Mouse (Mus musculus) lung, postnatal 0 days (tissue): ENCODE data around the gene Pdzrn4. TPM values are rescaled to one million over a fixed set of nuclear protein-coding genes. Genes with fewer than 3 reads are reported as not detected.

Experiments
- ATAC-seq: fragments of 200-750 bp; cut with Nextera tagmentation; 2 replicates; pipeline ENCODE4 v1.8.0; 2017; ENCODE audit warnings: moderate library complexity
- DNase-seq: peaks from one replicate; pipeline ENCODE4 v3.0.0-alpha.2; 2016; ENCODE audit warnings: low spot score
- H3K27ac ChIP-seq: fragments of 300-500 bp; sonication (generic); 2 replicates; pipeline ENCODE4 v1.5.1; 2014; ENCODE audit warnings: antibody characterized with exemption, mild to moderate bottlenecking, low read length, mixed read lengths
- H3K27me3 ChIP-seq: fragments of 300-500 bp; sonication (generic); replicated peaks from 2 replicates; pipeline ENCODE4 v1.6.1; 2014; ENCODE audit warnings: low read length, mixed read lengths; ENCODE audit not compliant: insufficient read depth
- H3K36me3 ChIP-seq: fragments of 300-500 bp; sonication (generic); 2 replicates; pipeline ENCODE4 v1.6.1; 2014; ENCODE audit warnings: low read length, mixed read lengths; ENCODE audit not compliant: insufficient read depth
- H3K4me1 ChIP-seq: fragments of 300-500 bp; sonication (generic); 2 replicates; pipeline ENCODE4 v1.6.1; 2014; ENCODE audit warnings: antibody characterized with exemption, low read depth, low read length, mixed read lengths; ENCODE audit not compliant: insufficient read depth
- H3K4me2 ChIP-seq: fragments of 300-500 bp; sonication (generic); replicated peaks from 2 replicates; pipeline ENCODE4 v1.6.1; 2014; ENCODE audit warnings: low read depth, mild to moderate bottlenecking, low read length, moderate library complexity, mixed read lengths
- H3K4me3 ChIP-seq: fragments of 300-500 bp; sonication (generic); 2 replicates; pipeline ENCODE4 v1.5.1; 2014; ENCODE audit warnings: low read depth, low read length
- H3K9ac ChIP-seq: fragments of 300-500 bp; sonication (generic); replicated peaks from 2 replicates; pipeline ENCODE4 v1.6.1; 2014; ENCODE audit warnings: low read depth, mild to moderate bottlenecking
- H3K9me3 ChIP-seq: fragments of 300-500 bp; sonication (generic); 2 replicates; pipeline ENCODE4 v1.6.1; 2016; ENCODE audit warnings: low read length, mixed read lengths
- CTCF ChIP-seq: IDR thresholded peaks from 2 replicates; pipeline ENCODE4 v1.5.1; 2016; ENCODE audit warnings: antibody characterized with exemption, mild to moderate bottlenecking
- EP300 ChIP-seq: IDR thresholded peaks from 2 replicates; pipeline ENCODE4 v1.6.1; 2016; ENCODE audit warnings: antibody characterized with exemption, mild to moderate bottlenecking, control low read depth
- WGBS: fragments of 180-500 bp; shearing (Covaris S2); extraction: QIAGEN DNeasy Blood & Tissue Kit; methylation state at CpG from one replicate; pipeline ENCODE4 v1.1.7; 2014; 5-methylcytosine and 5-hydroxymethylcytosine counted together
- polyA plus RNA-seq: library from polyadenylated mRNA; unstranded; fragments of >200 nt; fragmentation: Nextera tagmentation; extraction: Ambion mirVana; gene quantifications from 2 replicates; pipeline ENCODE4 v1.2.1, GENCODE M21; 2015

The Pdzrn4 gene
- polyA plus RNA-seq, 1 experiment from 2014 or later = 0.60 TPM

DNA sequence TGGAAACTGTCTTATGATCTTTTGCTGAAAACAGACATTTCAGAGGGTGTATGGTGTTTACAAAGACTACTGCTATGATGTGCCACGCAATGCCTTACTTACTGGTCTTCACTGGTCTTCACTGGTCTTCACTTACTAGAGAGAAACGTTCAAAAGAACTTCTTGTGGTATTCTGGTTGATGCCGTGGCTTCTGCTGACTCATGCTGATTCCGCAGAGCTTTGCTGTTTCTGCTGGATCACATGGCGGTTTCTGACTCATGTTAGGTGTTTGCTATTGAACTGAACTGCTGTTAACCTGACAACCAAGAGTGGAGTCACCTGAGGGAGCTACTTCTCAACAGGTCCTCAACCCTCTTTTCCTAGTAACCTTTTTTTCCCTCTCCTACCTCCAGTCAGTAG is 1.9 kb upstream of the Pdzrn4 start:
- no peak overlapping the region for H3K4me2 ChIP-seq
- ATAC-seq = no peak
- no peaks in the 10 kb centered on the region for H3K9me3 ChIP-seq
- TF ChIP-seq CTCF = no peak
- no peak for TF ChIP-seq EP300
- H3K27me3 ChIP-seq = peaks cover 6% of the 10 kb centered on the region; the same call in 1 of the 2 replicates
- H3K36me3 ChIP-seq = no peaks in the 10 kb centered on the region
- 0 out of 2 replicates have a peak, but pooled peaks cover 3% of the 10 kb centered on the region for H3K4me1 ChIP-seq
- H3K9ac ChIP-seq = no peak overlapping the region
- no peak overlapping the region for H3K27ac ChIP-seq
- no peak overlapping the region for H3K4me3 ChIP-seq
- WGBS = 78% methylated on average over 5 of the region's 5 CpGs
- no peak for DNase-seq

DNA sequence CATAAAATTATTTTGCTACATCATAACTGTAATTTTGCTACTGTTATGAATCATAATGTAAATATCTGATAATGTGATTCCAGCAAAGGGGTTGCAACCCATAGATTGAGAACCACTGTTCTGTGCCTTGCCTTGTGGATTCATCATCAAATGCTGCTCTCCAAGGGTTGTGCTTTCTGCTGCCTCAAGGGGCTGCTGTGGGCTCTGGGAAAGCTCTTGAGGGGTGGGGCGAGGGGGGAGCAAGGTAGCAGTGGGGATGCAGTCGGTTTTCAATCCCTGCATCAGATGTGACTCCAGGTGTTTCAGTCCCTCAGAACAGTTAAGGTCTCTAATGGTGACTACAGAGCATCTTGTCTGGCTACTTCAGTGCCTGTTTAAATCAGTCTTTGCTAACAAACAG is 2.1 kb downstream of the Pdzrn4 start:
- H3K4me3 ChIP-seq = no peak overlapping the region
- no peak overlapping the region for H3K9ac ChIP-seq
- ATAC-seq (no peak), DNase-seq (no peak)
- WGBS = 41% methylated on average over 2 of the region's 2 CpGs
- 0 out of 2 replicates have a peak, but pooled peaks cover 3% of the 10 kb centered on the region for H3K4me1 ChIP-seq
- H3K9me3 ChIP-seq = no peaks in the 10 kb centered on the region
- no peak overlapping the region for H3K27ac ChIP-seq
- no peaks in the 10 kb centered on the region for H3K36me3 ChIP-seq
- no peak for TF ChIP-seq EP300
- no peak for TF ChIP-seq CTCF
- peaks cover 6% of the 10 kb centered on the region; the same call in 1 of the 2 replicates for H3K27me3 ChIP-seq
- H3K4me2 ChIP-seq = no peak overlapping the region

DNA sequence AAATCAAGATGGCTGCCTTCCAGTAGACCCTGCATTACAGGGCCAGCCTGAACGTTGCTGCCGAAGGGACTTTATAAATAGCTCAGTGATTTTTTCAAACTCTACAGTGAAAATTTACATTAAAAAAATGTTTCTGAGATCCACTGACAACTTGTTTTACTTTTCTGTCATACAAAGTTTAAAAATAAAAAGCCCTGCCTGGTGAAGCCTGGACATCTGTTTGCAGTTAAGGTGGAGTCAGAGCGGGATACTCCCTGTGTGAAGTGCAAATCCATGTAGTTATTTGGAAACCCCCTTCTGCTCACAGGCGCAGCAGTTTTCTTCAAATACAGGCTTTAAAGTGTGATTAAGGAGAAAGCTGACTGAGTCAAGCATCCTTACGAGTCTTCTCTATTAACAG is 2.6 kb downstream of the Pdzrn4 start:
- Histone ChIP-seq H3K27ac (no peak overlapping the region), H3K27me3 (peaks cover 6% of the 10 kb centered on the region; the same call in 1 of the 2 replicates), H3K9me3 (no peaks in the 10 kb centered on the region), H3K4me1 (0 out of 2 replicates have a peak, but pooled peaks cover 3% of the 10 kb centered on the region), H3K9ac (no peak overlapping the region), H3K36me3 (no peaks in the 10 kb centered on the region), H3K4me3 (no peak overlapping the region), H3K4me2 (no peak overlapping the region)
- WGBS = 47% methylated on average over 5 of the region's 5 CpGs
- ATAC-seq = no peak
- TF ChIP-seq CTCF (no peak), EP300 (no peak)
- no peak for DNase-seq

DNA sequence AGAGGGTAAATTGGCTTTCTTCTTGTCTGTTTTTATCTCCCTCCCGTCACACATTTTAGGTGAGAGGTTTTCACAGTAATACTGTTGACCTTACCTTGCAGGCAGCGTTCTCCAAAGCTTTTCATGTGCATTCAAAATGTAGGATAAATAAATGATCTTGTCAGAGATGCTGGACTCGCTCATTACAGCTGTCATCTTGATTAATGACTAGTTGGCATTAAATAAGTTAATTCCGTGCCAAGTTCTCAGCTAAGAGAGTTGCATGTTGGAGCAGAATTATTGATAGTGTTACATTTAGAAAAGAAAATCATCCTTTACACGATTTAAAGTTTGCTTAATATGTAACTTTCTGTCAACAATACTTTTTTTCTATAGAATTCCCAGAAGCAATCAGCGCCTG is 4.9 kb downstream of the Pdzrn4 start:
- no peak overlapping the region for H3K27ac ChIP-seq
- DNase-seq (no peak), ATAC-seq (no peak)
- TF ChIP-seq CTCF = no peak
- no peak for TF ChIP-seq EP300
- H3K27me3 ChIP-seq = 0 out of 2 replicates have a peak, but pooled peaks cover 6% of the 10 kb centered on the region
- no peaks in the 10 kb centered on the region for H3K36me3 ChIP-seq
- no peak overlapping the region for H3K4me2 ChIP-seq
- no peaks in the 10 kb centered on the region for H3K9me3 ChIP-seq
- 0 out of 2 replicates have a peak, but pooled peaks cover 3% of the 10 kb centered on the region for H3K4me1 ChIP-seq
- H3K4me3 ChIP-seq = no peak overlapping the region
- 30% methylated on average over 6 of the region's 6 CpGs for WGBS
- no peak overlapping the region for H3K9ac ChIP-seq

DNA sequence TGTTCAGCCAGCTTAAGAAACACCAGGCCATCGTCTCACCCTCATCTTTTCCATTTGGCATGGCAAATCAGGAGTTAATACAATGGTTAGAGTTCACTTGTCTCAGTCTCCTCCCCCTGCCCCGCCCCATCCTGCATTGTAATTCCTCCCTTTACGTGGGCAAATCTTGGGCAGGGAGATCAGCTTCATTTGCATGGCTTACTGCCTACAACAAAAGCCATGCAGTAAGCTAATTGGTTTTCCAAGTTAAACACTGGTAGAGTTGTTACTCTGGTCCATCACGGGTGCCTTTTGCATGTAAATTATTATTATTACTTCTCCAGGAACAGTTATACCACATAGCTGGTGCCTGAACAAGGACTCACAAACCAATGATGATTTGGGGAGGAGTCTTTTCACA is 18.6 kb downstream of the Pdzrn4 start:
- Histone ChIP-seq H3K4me3 (no peak overlapping the region), H3K4me1 (no peaks in the 10 kb centered on the region), H3K27ac (no peak overlapping the region), H3K9me3 (no peaks in the 10 kb centered on the region), H3K27me3 (no peaks in the 10 kb centered on the region), H3K36me3 (no peaks in the 10 kb centered on the region), H3K9ac (no peak overlapping the region), H3K4me2 (no peak overlapping the region)
- 31% methylated on average over 4 of the region's 4 CpGs for WGBS
- no peak for ATAC-seq
- TF ChIP-seq EP300 (no peak), CTCF (no peak)
- DNase-seq = no peak

DNA sequence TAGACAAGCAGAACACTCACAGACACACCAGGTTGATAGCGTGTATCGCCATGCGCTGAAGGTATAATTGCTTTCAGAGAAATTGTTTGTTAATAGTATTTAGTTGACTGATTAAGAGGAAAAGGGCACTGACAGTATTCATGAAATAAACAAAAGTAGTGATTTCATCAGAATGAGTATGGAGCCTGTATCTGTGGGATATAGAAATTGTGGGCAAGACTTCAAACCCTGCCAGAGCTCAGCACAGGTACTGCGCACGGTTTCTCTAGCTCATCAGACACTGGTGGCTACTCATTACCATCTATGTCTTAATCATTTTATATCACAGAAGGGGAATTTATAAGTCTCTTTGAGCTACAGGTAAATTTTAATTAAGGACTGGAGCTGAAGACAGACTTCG is 19.5 kb downstream of the Pdzrn4 start:
- no peak overlapping the region for H3K4me2 ChIP-seq
- H3K27ac ChIP-seq = no peak overlapping the region
- H3K4me3 ChIP-seq = no peak overlapping the region
- no peaks in the 10 kb centered on the region for H3K9me3 ChIP-seq
- no peak overlapping the region for H3K9ac ChIP-seq
- no peaks in the 10 kb centered on the region for H3K4me1 ChIP-seq
- no peak for ATAC-seq
- no peak for DNase-seq
- no peaks in the 10 kb centered on the region for H3K36me3 ChIP-seq
- TF ChIP-seq EP300 = no peak
- no peak for TF ChIP-seq CTCF
- H3K27me3 ChIP-seq = no peaks in the 10 kb centered on the region
- WGBS = 88% methylated on average over 6 of the region's 6 CpGs

DNA sequence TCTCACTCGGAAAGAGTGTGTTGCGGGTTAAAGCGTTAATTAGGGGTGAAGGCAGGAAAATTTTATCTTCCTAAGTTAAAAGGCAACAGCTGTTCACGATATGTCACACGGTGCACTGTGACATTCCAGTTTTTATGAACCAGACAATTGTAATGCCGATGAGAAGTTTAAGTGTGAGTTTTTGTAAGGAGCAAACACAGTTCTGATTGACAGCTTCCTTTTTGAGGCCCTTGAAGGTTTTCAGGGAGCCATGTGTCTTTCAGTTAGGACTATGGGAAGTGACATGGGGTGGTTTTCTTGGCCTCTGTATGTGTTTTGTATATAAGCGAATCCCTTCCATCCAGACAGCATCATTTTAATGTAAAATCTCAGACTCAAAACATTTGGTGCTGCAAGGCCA is 20.0 kb downstream of the Pdzrn4 start:
- Histone ChIP-seq H3K9me3 (no peaks in the 10 kb centered on the region), H3K9ac (no peak overlapping the region), H3K27me3 (no peaks in the 10 kb centered on the region), H3K4me1 (no peaks in the 10 kb centered on the region), H3K36me3 (no peaks in the 10 kb centered on the region), H3K27ac (no peak overlapping the region), H3K4me2 (no peak overlapping the region), H3K4me3 (no peak overlapping the region)
- no peak for DNase-seq
- no peak for TF ChIP-seq CTCF
- TF ChIP-seq EP300 = no peak
- no peak for ATAC-seq
- 47% methylated on average over 7 of the region's 7 CpGs for WGBS
